Mouse (Mus musculus) layer of hippocampus, adult 2 months (tissue): ENCODE results near the gene Rpl10a. TPM values are rescaled to one million over a fixed set of nuclear protein-coding genes. Genes with fewer than 3 reads are reported as not detected.
"Not testable (repeated sequence)": the region's sequence is repeated elsewhere in the genome, so short reads cannot be mapped to it uniquely, and the experiment has no call there.

ENCODE experiments used
- DNase-seq, 2 experiments: peaks; one replicate each; pipeline ENCODE4 v3.0.0; 2022; ENCODE audit warnings: low spot score in 2 of 2
- H3K27ac ChIP-seq: fragments of 200-600 bp; 2 replicates; pipeline ENCODE4 v1.8.1; 2022
- H3K4me3 ChIP-seq: fragments of 200-600 bp; 2 replicates; pipeline ENCODE4 v1.8.1; 2022; ENCODE audit warnings: mild to moderate bottlenecking
- CTCF ChIP-seq: fragments of 200-600 bp; conservative IDR thresholded peaks from 2 replicates; pipeline ENCODE4 v1.8.1; 2022; ENCODE audit warnings: antibody characterized with exemption, mild to moderate bottlenecking, moderate library complexity
- total RNA-seq, 2 experiments: library from RNA; stranded (reverse); gene quantifications; 2 replicates each; pipeline ENCODE4 v1.2.3; 2021

Gene Rpl10a
- total RNA-seq, 2 experiments from 2014 or later = 345 to 350 TPM

- peak; percentile 54 for TF ChIP-seq CTCF
- DNase-seq = no peak
- Histone ChIP-seq H3K4me3 (peak overlapping the region; percentile 74), H3K27ac (peak overlapping the region; percentile 65)
Observed at GRCm38 (mm10) chr17:28312232-28313211, 15.7 kb upstream of the Rpl10a start.

- peak; percentile 47 for TF ChIP-seq CTCF
- Histone ChIP-seq H3K27ac (peak within 1 kb of the TSS; percentile 93), H3K4me3 (peak within 1 kb of the TSS; percentile 74)
- peak; percentile 88 to 94 for DNase-seq
Observed at GRCm38 (mm10) chr17:28313212-28313879, 14.9 kb upstream of the Rpl10a start, which contains the start of gene Fance. Gene Fance, plus strand, starts transcription at chr17:28313519.

GRCm38 (mm10) chr17:28313880-28314225 lies 14.4 kb upstream of the Rpl10a start:
- peak overlapping the region; percentile 74 for H3K4me3 ChIP-seq
- peak overlapping the region; percentile 93 for H3K27ac ChIP-seq
- no peak for TF ChIP-seq CTCF
- DNase-seq = no peak

GRCm38 (mm10) chr17:28315611-28316160 lies 12.6 kb upstream of the Rpl10a start:
- no peak for TF ChIP-seq CTCF
- no peak for DNase-seq
- no peak overlapping the region for H3K27ac ChIP-seq
- no peak overlapping the region for H3K4me3 ChIP-seq

GRCm38 (mm10) chr17:28316476-28316875 lies 11.8 kb upstream of the Rpl10a start:
- H3K27ac ChIP-seq = no peak overlapping the region
- peak; percentile 42 for TF ChIP-seq CTCF
- DNase-seq = no peak

GRCm38 (mm10) chr17:28317091-28317490 lies 11.2 kb upstream of the Rpl10a start:
- Histone ChIP-seq H3K27ac (no peak overlapping the region), H3K4me3 (no peak overlapping the region)
- no peak for DNase-seq
- TF ChIP-seq CTCF = no peak

More at GRCm38 (mm10) chr17:28316476-28316875, 11.8 kb upstream of the Rpl10a start:
- no peak overlapping the region for H3K4me3 ChIP-seq

- no peak for DNase-seq
- Histone ChIP-seq H3K27ac (no peak overlapping the region), H3K4me3 (no peak overlapping the region)
- TF ChIP-seq CTCF = no peak
Observed at GRCm38 (mm10) chr17:28317725-28318124, 10.5 kb upstream of the Rpl10a start.

GRCm38 (mm10) chr17:28321700-28322099 lies 6.6 kb upstream of the Rpl10a start:
- peak in 1 of 2 experiments; percentile 37 for DNase-seq
- TF ChIP-seq CTCF = no peak
- peak overlapping the region; percentile 77 for H3K27ac ChIP-seq
- no peak overlapping the region for H3K4me3 ChIP-seq

GRCm38 (mm10) chr17:28323786-28324185 lies 4.5 kb upstream of the Rpl10a start:
- no peak for DNase-seq
- Histone ChIP-seq H3K4me3 (no peak overlapping the region), H3K27ac (no peak overlapping the region)
- TF ChIP-seq CTCF = no peak

GRCm38 (mm10) chr17:28324416-28324815 lies 3.9 kb upstream of the Rpl10a start:
- H3K4me3 ChIP-seq, H3K27ac ChIP-seq, DNase-seq: not testable (repeated sequence)
- TF ChIP-seq CTCF = peak; percentile 41

- Histone ChIP-seq H3K27ac (no peak overlapping the region), H3K4me3 (no peak overlapping the region)
- no peak for DNase-seq
- no peak for TF ChIP-seq CTCF
Observed at GRCm38 (mm10) chr17:28325751-28326150, 2.5 kb upstream of the Rpl10a start.

GRCm38 (mm10) chr17:28326951-28327350 lies 1.3 kb upstream of the Rpl10a start:
- no peak for TF ChIP-seq CTCF
- H3K27ac ChIP-seq = peak overlapping the region; percentile 96
- H3K4me3 ChIP-seq = no peak overlapping the region
- no peak for DNase-seq
